Mouse (Mus musculus): ENCODE measurements around the gene Acot5.
"Not testable (repeated sequence)": the region's sequence is repeated elsewhere in the genome, so short reads cannot be mapped to it uniquely, and the experiment has no call there.

Gene Acot5

DNA sequence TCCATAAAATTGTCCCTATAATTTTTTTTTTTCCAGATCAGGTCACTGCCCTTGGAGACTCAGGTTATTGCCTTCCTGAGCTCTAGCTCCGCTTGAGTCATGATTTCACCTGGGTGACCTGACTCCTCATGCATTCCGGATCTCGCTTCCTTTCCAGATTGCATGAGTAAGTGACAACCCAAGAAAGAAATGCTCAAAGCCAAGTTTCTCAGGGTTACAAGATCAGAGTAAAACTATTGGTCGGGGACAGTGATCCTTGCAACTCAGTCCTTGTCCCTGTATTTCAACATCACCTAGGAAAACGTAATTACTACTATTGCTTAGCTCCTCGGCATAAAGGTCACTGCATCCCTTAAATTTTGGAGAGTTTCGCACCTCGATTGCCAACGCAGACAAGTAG is at the start of gene Acot5:
TSS of gene Acot5 (plus strand) at position 340 of the 400 bp plus-strand sequence.
- no peak for DNase-seq (ENCODE audit: low spot score in 2 of 2)

DNA sequence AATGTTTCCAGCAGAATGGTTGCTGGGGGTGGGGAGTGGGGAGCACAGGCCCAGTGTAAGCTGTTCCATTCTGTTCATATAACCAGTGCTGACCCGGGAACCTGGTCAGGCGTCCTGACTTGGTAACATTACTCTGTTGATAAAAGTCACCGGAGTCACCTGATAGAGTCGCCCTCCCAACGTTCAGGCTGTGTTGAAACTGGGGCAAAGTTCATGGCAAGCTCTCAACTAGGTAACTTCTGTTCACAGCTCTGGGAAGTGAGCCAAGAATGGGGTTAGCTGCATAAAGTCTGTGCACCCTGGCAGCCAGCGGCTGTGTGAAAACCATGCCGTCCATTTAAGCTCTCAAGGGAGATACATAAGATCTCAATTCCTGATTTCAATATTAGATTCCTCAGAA is 48.6 kb upstream of the Acot5 start:
- DNase-seq (ENCODE audit: low spot score in 2 of 2), result peak; percentile 50 to 51

DNA sequence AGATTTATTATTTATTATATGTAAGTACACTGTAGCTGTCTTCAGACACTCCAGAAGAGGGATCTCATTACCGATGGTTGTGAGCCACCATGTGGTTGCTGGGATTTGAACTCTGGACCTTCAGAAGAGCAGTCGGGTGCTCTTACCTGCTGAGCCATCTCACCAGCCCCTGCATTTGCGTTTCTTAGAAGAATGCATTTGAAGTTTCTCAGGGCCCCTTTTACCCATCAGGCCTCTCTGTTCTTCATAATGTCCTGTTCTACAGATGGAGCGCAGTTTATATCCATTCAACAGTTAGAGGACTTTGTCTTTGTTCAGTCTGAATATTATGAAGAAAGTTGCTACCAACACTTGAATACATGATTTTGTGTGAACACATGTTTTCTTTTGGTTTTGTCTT is 46.9 kb upstream of the Acot5 start:
- not testable (repeated sequence) for DNase-seq (ENCODE audit: low spot score in 2 of 2)

DNA sequence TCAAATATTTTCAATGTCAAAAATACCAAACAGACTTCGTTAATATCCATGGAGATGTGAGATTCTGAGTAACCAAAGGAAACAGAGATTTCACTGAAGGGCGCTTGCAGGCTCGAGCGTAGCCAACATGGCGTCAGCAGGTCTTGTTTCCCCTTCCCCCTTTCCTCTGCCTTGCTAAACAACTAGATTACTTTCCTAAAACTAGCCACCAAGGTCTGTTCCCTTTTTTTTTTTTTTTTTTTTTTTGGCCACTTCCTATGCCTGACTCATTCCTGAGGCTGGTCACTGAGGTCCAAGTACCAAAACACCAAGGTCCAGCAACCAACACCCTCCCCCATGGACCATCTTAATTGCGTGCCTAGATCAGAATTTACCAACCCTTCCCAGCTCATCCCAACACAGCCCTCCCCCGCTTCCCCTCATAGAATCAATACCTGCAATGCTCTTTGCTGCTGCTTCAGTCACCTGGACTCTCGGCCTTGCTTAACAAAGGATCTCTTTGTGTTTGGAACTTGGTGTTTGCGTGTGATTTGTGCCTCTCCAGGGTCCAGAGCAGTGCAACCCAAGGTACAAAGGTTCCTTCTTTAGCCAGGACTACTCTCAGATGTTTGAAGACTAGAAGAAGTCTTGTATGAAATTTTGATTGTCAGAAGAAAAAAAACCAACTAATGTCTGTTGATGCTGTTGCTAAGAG is 45.9 kb upstream of the Acot5 start:
- DNase-seq (ENCODE audit: low spot score in 2 of 2), result no peak

DNA sequence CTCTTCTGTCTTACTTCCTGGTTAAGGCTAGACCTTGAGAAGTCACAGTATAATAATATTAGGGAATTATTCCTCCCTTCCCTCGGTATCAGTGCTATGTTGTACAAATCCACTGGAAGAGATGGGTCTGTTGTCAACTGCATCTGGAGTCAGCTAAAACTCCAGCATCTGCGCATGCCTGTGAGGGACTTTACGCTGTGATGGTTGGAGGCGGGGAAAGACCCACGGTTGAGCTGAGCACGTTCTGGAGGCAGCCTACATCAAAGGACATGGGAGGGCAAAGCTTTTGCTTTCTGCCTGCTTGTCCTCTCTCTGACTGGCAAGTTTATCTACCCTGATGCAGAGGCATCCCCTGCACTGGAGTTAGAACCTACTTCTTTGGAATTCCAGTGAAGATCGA is 43.2 kb upstream of the Acot5 start:
- DNase-seq (ENCODE audit: low spot score in 2 of 2), result no peak

DNA sequence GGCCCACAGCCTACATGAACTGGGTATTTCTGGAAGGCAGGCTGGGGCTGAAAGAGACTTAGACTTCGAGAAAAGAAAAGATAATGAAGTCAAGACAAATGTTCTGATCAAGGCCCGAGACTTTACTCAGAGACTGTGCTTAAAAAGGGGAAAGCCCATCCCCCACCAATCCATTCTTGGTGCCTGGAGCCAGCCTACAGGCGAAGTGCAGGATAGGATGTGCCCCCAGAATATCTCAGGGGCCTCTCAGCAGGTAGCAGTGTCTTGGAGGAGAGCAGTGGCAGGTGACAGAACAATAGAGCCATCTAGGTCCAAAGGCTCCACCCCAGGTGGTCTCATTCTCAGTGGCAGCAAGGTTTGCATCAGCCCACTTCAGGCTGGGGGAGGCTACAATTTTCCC is 40.8 kb upstream of the Acot5 start:
- not testable (repeated sequence) for DNase-seq (ENCODE audit: low spot score in 2 of 2)

DNA sequence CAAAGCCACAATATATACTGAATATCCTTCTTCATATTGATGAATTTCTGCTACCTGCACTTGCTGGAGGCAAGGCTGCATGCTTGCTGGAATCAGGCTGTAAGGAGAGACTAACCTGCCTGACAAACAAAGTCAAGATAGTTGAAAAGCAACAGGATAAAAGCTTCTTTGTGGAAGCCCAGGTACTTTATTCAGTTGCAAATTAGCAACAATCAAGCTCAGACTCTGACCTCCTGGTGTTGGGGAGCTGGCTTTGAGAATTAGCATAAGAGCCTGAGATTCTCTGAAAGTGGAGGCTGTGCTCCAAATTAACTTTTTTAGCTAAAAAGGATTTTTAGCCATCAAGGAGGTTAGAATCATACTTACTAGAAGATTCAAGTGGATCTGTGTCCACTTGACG is 40.1 kb upstream of the Acot5 start:
- not testable (repeated sequence) for DNase-seq (ENCODE audit: low spot score in 2 of 2)

DNA sequence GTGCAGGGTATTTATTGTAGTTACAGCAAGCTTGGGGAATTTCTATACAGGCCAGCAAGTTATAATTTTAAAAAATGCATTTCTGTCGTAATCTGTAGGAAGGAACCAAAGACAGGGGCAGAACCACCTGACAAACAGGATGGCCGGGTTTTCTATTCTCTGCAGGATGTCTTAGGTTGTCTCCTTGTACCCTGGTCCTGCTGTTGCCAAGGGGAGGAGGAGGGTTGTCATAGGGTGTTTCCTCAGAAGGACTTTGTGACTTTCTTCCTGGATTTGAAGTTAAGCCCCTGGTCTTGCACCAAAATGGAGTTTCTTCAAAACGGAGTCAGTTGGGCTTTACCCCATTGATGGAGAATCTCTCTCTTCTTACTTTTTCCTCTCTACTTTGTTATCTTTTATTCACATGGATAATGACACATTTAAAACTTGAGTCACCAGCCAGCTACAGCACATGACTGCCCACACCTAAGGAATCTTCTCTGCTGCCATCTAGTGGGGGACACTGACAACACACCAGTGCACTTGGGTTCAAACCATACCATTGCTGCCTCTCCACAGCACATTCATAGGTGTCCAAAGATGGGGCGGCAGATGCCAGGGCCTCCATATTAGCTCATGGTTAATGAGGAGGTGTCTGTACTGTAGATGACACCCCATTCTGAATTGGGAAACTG is 38.3 kb upstream of the Acot5 start:
- peak; percentile 65 to 79 for DNase-seq (ENCODE audit: low spot score in 2 of 2)

DNA sequence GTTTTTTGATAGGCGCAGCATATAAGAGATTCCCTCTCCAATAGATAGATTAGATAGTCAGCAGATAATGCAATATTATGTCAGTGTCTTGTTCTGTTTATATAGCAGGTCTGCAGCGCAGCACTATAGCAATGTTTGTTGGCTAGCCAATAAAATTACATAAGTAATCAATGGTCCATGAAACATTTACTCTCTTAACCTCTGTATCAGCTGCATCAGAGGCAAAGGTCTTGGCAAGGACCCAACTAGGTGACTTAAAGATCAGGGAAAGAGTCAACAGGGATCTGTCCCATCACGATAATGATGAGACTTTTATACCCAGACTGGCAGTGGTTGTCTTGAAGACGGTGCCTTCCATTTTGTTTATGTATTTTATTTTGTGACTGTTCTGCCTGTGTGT is 36.3 kb upstream of the Acot5 start:
- no peak for DNase-seq (ENCODE audit: low spot score in 2 of 2)

DNA sequence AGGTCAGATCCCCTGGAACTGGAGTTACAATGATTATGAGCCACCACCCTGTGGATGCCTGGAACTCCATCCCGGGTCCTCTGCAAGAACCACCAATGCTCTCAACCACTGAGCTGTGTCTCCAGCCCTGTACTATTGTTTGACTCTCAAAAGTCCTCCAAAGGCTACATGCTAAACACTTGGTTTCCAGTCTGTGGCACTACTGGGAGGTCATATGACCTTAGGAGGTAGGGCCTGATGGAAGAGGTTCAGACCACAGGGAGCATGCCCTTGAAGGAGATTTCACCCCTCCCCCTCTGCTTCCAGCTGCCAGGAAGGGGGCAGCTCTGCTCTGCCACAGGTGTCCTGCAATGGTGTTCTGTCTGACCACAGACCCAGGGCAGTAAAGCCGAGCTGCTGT is 35.8 kb upstream of the Acot5 start:
- DNase-seq (ENCODE audit: low spot score in 2 of 2), result not testable (repeated sequence)

DNA sequence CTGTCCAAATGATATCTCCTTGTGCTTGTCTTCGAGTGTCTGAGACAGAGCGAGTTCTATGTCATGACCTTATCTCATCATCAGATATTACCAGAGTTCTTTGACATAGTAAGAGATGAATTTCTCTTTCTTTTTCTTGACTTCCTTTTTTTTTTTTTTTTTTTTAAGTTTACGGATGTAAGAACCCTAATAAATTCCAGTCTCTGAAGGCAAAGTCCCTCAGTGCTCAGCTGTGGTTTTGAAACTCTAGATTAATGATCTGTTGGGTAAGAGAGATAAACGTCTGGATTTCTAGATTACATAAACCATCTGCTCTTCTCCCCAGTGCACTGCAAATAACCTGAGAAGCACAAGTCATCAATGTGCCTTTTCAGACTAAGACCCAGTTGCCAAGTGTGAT is 35.0 kb upstream of the Acot5 start:
- DNase-seq (ENCODE audit: low spot score in 2 of 2), result no peak

DNA sequence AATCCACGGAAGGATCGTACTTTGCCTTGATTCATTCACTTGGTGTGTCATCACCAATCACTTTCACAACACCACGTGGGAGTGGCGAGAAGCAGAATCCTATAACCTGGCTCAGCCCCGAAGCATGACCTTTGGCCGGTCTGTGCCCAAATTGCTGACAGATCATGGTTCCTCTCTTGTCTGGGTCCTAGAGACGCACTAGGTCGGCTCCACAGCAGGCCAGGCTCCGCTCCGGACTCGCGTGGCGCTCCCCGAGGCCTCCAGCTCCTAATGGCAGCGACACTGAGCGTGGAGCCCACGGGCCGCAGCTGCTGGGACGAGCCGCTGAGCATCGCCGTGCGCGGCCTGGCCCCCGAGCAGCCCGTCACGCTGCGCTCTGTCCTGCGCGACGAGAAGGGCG is 30.9 kb upstream of the Acot5 start, which contains the start of gene Acot4:
TSS of gene Acot4 (plus strand) at position 139 of the 400 bp plus-strand sequence.
- DNase-seq (ENCODE audit: low spot score in 2 of 2), result peak; percentile 34 to 37

DNA sequence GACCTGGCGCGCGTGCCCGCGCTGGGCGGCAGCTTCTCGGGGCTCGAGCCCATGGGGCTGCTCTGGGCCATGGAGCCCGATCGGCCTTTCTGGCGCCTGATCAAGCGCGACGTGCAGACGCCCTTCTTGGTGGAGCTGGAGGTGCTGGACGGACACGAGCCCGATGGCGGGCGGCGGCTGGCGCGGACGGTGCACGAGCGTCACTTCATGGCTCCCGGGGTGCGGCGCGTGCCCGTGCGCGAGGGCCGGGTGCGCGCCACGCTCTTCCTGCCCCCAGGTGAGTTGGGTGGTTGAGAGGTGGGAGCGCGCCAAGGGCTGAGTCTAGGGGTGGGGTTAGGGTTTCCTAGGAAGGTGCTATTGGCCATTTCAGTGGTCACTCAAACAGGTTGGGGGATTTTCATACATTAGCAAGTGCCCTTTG is 30.4 kb upstream of the Acot5 start, which contains the start of gene Gm49366:
TSS of gene Gm49366 (plus strand) at position 245 of the 421 bp plus-strand sequence.
- peak; percentile 35 to 38 for DNase-seq (ENCODE audit: low spot score in 2 of 2)

DNA sequence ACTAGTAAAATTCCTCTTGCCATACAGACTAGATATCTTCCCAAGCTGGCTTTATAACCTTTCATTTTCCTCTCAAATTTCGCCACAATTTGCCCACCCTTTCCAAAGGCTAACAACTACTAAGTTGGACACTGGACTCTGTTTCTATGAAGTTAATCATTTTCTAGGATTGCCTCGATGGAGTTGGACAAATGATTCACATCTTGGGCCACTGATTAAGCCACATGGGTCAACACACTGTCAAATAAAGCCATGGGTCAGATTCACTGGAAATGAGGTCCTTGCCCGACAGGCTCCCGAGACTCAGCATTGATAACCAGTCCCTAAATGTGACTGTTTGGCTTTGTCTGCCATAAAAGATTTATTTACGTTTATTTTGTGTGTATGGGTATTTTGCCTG is 26.9 kb upstream of the Acot5 start:
- DNase-seq (ENCODE audit: low spot score in 2 of 2), result no peak

DNA sequence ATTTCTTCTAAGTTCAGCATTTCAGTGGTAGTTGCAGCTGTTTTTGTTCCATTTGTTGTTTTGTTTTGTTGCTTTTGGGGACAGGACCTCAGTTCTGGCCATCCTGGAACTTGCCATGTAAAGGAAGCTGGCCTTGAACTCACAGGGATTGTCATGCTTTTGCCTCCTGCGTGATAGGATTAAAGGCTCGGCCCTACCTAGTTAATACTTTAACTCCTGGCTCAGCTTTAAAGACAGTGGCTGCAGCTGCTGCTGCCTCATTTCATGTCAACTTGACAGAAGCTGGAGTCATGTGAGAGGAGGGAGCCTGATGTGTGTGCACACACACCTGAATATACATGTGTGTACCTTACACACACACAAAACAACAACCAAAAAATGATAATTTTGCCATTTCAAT is 25.1 kb upstream of the Acot5 start:
- DNase-seq (ENCODE audit: low spot score in 2 of 2), result no peak

DNA sequence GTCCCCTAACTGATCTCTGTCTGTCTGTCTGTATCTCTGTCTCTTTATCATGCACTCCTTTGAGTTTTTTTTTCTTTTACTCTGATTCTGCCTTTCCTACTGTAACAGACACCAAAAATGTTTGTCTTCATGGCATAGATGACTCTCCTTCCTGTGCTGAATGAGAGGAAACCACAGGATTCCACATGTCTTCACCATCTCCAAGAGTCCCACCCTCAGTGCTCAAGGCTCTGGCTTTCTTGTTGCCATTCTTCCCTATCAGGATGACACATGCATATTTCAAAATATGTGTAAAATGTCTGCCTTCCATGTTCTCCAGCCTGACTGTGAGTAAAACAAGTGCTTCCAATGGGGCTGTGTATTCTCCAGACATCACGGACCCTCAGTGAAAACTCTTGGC is 22.2 kb upstream of the Acot5 start:
- DNase-seq (ENCODE audit: low spot score in 2 of 2), result no peak

DNA sequence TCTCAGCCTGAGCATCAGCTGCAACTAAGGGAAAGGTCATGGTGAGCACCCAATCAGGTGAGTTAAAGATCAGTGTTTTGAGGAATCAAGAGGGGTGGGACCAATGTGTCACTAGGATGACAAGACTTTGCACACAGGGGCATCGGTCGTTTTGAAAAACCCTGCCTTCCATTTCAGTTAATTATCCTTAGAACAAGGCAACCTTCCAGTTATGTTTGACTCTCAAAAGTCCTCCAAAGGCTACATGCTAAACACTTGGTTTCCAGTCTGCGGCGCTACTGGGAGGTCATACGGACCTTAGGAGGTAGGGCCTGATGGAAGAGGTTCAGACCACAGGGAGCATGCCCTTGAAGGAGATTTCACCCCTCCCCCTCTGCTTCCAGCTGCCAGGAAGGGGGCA is 18.4 kb upstream of the Acot5 start:
- not testable (repeated sequence) for DNase-seq (ENCODE audit: low spot score in 2 of 2)

DNA sequence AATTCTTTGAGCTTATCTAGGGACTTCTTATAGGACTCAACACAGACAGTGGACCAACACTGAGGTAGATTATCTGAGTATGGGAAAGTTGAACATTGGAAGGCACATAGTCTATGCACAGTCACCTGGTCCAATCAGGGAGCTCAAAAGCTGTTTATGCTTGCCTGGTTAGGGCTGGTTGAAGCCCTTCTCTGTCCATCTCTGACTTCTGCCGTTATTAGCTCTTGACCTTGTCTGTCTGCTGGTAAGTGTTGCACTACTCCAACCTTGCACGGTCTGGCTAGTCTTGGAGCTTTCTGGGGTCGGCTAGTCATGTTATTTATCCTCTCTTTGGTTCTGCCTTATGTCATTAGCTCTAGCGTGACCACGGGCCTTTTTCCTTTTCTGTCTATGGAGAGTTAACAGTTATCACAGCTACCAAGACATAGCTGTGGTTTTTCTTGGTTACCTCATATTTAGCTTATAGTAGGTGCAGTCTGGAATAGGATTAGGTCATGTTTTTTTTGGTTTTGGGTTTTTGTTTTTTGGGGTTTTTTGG is 17.1 kb upstream of the Acot5 start, which contains the start of gene Acot3:
TSS of gene Acot3 (plus strand) at position 208 of the 538 bp plus-strand sequence.
- peak in 1 of 2 experiments; percentile 5 for DNase-seq (ENCODE audit: low spot score in 2 of 2)

DNA sequence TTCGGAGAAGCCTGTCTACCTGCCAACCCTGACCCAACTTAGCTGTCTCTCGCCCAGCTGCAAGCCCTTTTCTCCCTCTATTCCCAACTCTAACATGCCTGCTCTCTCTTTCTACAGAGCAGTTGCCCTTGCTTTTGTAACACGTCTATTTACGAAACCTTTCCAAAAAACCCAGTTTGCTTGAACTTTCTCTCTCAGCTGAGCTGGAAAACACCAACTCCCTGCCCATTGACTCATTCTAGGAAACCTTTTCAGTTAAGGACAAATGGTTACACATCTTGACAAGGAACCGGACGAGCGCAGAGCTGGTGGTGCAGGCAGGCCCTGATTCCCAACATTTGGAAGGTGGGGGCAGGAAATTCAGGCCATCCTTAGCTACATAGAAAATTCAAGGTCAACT is 16.5 kb upstream of the Acot5 start:
- DNase-seq (ENCODE audit: low spot score in 2 of 2), result peak in 1 of 2 experiments; percentile 15

DNA sequence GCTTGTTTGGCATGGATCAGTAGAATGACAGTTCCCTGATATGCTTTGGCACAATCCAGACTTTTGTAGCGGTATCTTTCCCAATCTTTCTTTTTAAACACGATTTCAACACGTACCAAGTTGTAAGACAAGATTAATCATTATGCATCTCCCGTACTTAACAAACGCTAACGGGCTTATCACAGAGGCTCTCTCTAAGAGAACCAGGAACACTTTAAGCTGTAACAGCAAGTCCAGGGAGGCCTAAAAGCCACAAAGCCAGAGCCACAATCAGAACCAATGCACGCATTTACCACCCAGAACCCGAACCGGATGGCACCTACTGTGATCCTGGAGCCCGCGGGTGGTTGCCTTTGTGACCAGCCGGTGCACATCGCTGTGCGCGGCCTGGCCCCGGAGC is 16.0 kb upstream of the Acot5 start:
- DNase-seq (ENCODE audit: low spot score in 2 of 2), result peak in 1 of 2 experiments; percentile 20

DNA sequence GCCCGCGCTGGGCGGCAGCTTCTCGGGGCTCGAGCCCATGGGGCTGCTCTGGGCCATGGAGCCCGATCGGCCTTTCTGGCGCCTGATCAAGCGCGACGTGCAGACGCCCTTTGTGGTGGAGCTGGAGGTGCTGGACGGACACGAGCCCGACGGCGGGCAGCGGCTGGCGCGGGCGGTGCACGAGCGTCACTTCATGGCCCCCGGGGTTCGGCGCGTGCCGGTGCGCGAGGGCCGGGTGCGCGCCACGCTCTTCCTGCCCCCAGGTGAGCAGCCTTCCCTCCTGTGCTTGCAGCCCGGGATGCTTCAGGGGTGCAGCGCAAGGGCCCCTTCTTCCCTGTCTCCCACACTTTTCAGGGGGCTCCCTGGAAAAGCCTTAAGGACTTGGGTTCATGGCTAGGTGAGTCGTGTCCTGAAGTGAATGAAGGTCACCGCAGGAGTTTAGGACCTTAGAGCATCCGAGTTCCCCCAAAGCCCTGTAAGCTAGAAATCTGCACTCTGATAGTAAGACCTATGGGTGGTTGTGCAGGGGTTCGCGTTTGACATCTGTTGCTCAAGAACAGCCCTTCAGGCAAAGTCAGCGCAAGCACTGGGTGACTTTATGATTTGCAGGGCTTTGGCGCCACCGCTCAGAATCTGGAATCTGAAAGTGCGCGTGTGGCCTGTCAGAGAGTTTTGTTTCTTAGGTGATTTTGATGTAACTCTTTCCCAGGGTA is 15.3 kb upstream of the Acot5 start:
- peak in 1 of 2 experiments; percentile 53 for DNase-seq (ENCODE audit: low spot score in 2 of 2)

DNA sequence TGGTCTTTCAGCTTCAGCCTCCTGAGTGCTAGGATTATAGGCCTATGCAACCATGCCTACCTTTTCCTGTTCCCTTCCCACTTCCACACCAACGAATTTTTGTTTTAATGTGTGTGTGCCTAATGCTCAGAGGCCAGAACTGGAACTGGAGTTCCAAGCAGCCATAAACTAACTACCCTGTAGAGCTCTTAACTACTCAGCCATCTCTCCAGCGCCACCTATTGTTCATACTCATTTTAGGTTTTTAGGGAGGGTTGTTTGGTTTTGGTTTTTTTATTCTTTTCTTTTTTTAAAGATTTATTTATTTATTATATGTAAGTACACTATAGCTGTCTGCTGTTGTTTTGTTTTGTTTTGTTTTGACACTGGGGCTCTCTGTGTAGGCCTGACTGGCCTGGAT is 8.2 kb upstream of the Acot5 start:
- no peak for DNase-seq (ENCODE audit: low spot score in 2 of 2)

Measured in right cerebral cortex, postnatal 10 days (tissue).